Mouse (Mus musculus) limb, embryonic 11.5 days (tissue): ENCODE data around the gene 4930426L09Rik. TPM values are rescaled to one million over a fixed set of nuclear protein-coding genes. Genes with fewer than 3 reads are reported as not detected.

Source experiments
- ATAC-seq: fragments of 200-750 bp; cut with Nextera tagmentation; 2 replicates; pipeline ENCODE4 v1.8.0; 2017; ENCODE audit warnings: low read depth; ENCODE audit not compliant: insufficient number of reproducible peaks, low FRiP score, low TSS enrichment
- DNase-seq: peaks from one replicate; pipeline ENCODE4 v3.0.0-alpha.2; 2015; ENCODE audit warnings: low spot score
- H3K27ac ChIP-seq: fragments of 300-500 bp; sonication (generic); replicated peaks from 2 replicates; pipeline ENCODE4 v1.5.1; 2014; ENCODE audit warnings: low read depth, mild to moderate bottlenecking, low read length
- H3K27me3 ChIP-seq: fragments of 300-500 bp; sonication (generic); 2 replicates; pipeline ENCODE4 v1.6.1; 2014; ENCODE audit warnings: mild to moderate bottlenecking, low read length, mixed read lengths; ENCODE audit not compliant: control insufficient read depth, insufficient read depth
- H3K36me3 ChIP-seq: fragments of 300-500 bp; sonication (generic); 2 replicates; pipeline ENCODE4 v1.6.1; 2014; ENCODE audit warnings: mild to moderate bottlenecking, low read length, moderate library complexity, mixed read lengths; ENCODE audit not compliant: control insufficient read depth, insufficient read depth
- H3K4me1 ChIP-seq: fragments of 300-500 bp; sonication (generic); 2 replicates; pipeline ENCODE4 v1.6.1; 2014; ENCODE audit warnings: low read length, mixed read lengths; ENCODE audit not compliant: control insufficient read depth, insufficient read depth
- H3K4me2 ChIP-seq: fragments of 300-500 bp; sonication (generic); 2 replicates; pipeline ENCODE4 v1.6.1; 2014; ENCODE audit warnings: low read depth, mild to moderate bottlenecking, moderate library complexity; ENCODE audit not compliant: severe bottlenecking
- H3K4me3 ChIP-seq: fragments of 300-500 bp; sonication (generic); 2 replicates; pipeline ENCODE4 v1.5.1; 2014; ENCODE audit warnings: low read depth, low read length
- H3K9ac ChIP-seq: fragments of 300-500 bp; sonication (generic); 2 replicates; pipeline ENCODE4 v1.6.1; 2014; ENCODE audit warnings: mild to moderate bottlenecking, low read length
- H3K9me3 ChIP-seq: fragments of 300-500 bp; sonication (generic); 2 replicates; pipeline ENCODE4 v1.6.1; 2016; ENCODE audit warnings: low read length; ENCODE audit not compliant: control insufficient read depth
- WGBS: fragments of 180-500 bp; shearing (Covaris S2); extraction: QIAGEN DNeasy Blood & Tissue Kit; methylation state at CpG from one replicate; pipeline ENCODE4 v1.1.7; 2014; 5-methylcytosine and 5-hydroxymethylcytosine counted together
- polyA plus RNA-seq: library from polyadenylated mRNA; unstranded; fragments of >200 nt; fragmentation: Nextera tagmentation; extraction: Ambion mirVana; gene quantifications from 2 replicates; pipeline ENCODE4 v1.2.1, GENCODE M21; 2014

4930426L09Rik gene
- polyA plus RNA-seq, 1 experiment from 2014 or later: 0.13 TPM

DNA sequence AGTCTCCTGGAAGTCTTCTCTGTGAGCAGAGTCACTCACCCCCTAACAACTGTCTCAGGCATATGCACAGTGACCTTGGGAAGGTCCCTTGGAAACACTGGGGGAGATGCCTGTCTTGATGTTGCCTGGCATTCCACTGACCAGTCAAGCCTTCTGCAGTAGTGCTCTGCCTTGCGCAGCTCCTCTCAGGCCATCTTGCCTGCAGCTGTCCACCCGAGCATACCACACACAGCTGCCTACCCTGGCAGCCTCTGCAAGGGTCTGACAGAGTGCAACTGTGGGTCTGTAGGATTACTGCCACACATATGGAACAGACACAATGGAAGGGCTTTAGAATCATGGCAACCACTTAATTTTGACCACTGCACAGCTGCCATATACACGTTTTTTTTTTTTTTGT lies 33.0 kb upstream of the 4930426L09Rik start:
- ATAC-seq (no peak), DNase-seq (no peak)
- Histone ChIP-seq H3K9me3 (no peaks in the 10 kb centered on the region), H3K9ac (no peak overlapping the region), H3K27ac (no peak overlapping the region), H3K4me2 (no peak overlapping the region), H3K4me3 (no peak overlapping the region), H3K4me1 (peaks cover 12% of the 10 kb centered on the region; the same call in 1 of the 2 replicates), H3K36me3 (no peaks in the 10 kb centered on the region), H3K27me3 (no peaks in the 10 kb centered on the region)
- 63% methylated on average over 3 of the region's 3 CpGs for WGBS

- DNase-seq (no peak), ATAC-seq (no peak)
- no peaks in the 10 kb centered on the region for H3K36me3 ChIP-seq
- peaks cover 5% of the 10 kb centered on the region; the same call in 1 of the 2 replicates for H3K4me1 ChIP-seq
- no peaks in the 10 kb centered on the region for H3K9me3 ChIP-seq
- 91% methylated on average over 2 of the region's 2 CpGs for WGBS
- H3K27ac ChIP-seq: no peak overlapping the region
- no peaks in the 10 kb centered on the region for H3K27me3 ChIP-seq
- H3K4me2 ChIP-seq: no peak overlapping the region
- no peak overlapping the region for H3K4me3 ChIP-seq
- H3K9ac ChIP-seq: no peak overlapping the region
These were observed 32.2 kb upstream of the 4930426L09Rik start for GRCm38 (mm10) chr2:18965950-18966349.

GRCm38 (mm10) chr2:18966566-18966965 lies 31.6 kb upstream of the 4930426L09Rik start:
- Histone ChIP-seq H3K4me2 (no peak overlapping the region), H3K27me3 (no peaks in the 10 kb centered on the region), H3K9me3 (no peaks in the 10 kb centered on the region), H3K4me1 (no peaks in the 10 kb centered on the region), H3K9ac (no peak overlapping the region), H3K27ac (no peak overlapping the region), H3K36me3 (no peaks in the 10 kb centered on the region), H3K4me3 (no peak overlapping the region)
- 89% methylated on average over 5 of the region's 5 CpGs for WGBS
- ATAC-seq (no peak), DNase-seq (no peak)

DNA sequence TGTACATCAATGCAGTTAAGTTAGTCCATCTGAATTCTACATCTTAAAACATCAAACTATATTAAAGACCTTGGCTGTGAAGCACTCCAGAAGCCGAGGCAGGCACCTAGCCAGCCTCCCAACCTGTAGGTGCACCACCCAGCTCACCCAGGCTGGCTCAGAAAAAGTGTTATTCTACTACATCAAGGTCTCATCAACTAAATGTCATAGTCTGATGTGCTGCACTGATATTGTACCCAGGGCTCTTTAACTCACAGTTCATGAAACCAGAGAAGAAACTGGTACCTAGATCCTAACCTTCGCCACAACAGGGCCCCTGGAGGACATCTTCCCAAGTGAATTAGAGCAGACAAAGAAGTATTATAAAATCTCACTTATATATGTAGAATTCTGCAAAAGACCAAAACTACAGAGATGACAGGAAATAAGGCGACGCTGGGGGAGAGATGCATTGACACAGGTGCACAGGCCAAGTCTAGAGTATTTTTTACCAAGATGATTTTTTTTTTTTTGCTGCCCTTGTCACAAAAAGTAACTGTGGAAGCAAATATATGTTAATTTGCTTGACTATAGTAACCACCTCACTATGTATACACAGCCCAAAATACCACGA lies 30.6 kb upstream of the 4930426L09Rik start:
- WGBS: 92% methylated on average over 5 of the region's 5 CpGs
- Histone ChIP-seq H3K4me1 (no peaks in the 10 kb centered on the region), H3K27me3 (no peaks in the 10 kb centered on the region), H3K9ac (no peak overlapping the region), H3K4me2 (no peak overlapping the region), H3K27ac (no peak overlapping the region), H3K36me3 (no peaks in the 10 kb centered on the region), H3K9me3 (no peaks in the 10 kb centered on the region), H3K4me3 (no peak overlapping the region)
- no peak for ATAC-seq
- DNase-seq: no peak

- Histone ChIP-seq H3K4me1 (no peaks in the 10 kb centered on the region), H3K27ac (no peak overlapping the region), H3K4me2 (no peak overlapping the region), H3K27me3 (no peaks in the 10 kb centered on the region), H3K36me3 (no peaks in the 10 kb centered on the region), H3K9ac (no peak overlapping the region), H3K4me3 (no peak overlapping the region), H3K9me3 (0 out of 2 replicates have a peak, but pooled peaks cover 3% of the 10 kb centered on the region)
- DNase-seq (no peak), ATAC-seq (no peak)
- 86% methylated on average over 5 of the region's 5 CpGs for WGBS
These were observed 29.0 kb upstream of the 4930426L09Rik start for GRCm38 (mm10) chr2:18969066-18969681.

- ATAC-seq (no peak), DNase-seq (no peak)
- Histone ChIP-seq H3K9ac (no peak overlapping the region), H3K4me2 (no peak overlapping the region), H3K9me3 (0 out of 2 replicates have a peak, but pooled peaks cover 3% of the 10 kb centered on the region), H3K36me3 (no peaks in the 10 kb centered on the region), H3K4me3 (no peak overlapping the region), H3K27ac (no peak overlapping the region), H3K27me3 (no peaks in the 10 kb centered on the region), H3K4me1 (no peaks in the 10 kb centered on the region)
- 87% methylated on average over 2 of the region's 2 CpGs for WGBS
These were observed 27.7 kb upstream of the 4930426L09Rik start for GRCm38 (mm10) chr2:18970461-18970860.

DNA sequence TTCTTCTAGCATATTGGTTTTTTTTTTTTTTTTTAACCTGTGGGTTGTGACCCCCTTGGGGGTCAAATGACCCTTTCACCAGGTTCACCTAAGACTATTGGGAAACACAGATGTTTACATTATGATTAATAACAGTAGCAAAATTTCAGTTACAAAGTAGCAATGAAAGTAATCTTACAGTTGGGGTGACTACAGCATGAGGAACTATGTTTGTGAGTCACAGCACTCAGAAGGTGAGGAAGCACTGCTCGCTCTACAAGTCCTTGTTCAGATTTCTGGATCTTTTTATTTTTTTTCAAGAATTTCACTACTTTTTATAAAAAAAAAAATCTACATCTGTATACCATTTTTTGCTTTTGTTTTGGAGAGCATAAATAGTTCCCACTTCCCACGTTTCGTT lies 26.6 kb upstream of the 4930426L09Rik start:
- Histone ChIP-seq H3K4me1 (no peaks in the 10 kb centered on the region), H3K27ac (no peak overlapping the region), H3K27me3 (no peaks in the 10 kb centered on the region), H3K36me3 (no peaks in the 10 kb centered on the region), H3K4me3 (no peak overlapping the region), H3K9ac (no peak overlapping the region), H3K9me3 (0 out of 2 replicates have a peak, but pooled peaks cover 3% of the 10 kb centered on the region), H3K4me2 (no peak overlapping the region)
- WGBS: 73% methylated on average over 3 of the region's 3 CpGs
- no peak for DNase-seq
- ATAC-seq: no peak

- ATAC-seq: no peak
- WGBS: 62% methylated on average over 4 of the region's 4 CpGs
These were observed 23.1 kb upstream of the 4930426L09Rik start for GRCm38 (mm10) chr2:18974882-18975645.

More at GRCm38 (mm10) chr2:18974882-18975645, 23.1 kb upstream of the 4930426L09Rik start:
- no peak overlapping the region for H3K9ac ChIP-seq
- DNase-seq: no peak
- H3K9me3 ChIP-seq: 0 out of 2 replicates have a peak, but pooled peaks cover 3% of the 10 kb centered on the region
- H3K27me3 ChIP-seq: no peaks in the 10 kb centered on the region
- no peak overlapping the region for H3K4me3 ChIP-seq
- H3K27ac ChIP-seq: no peak overlapping the region
- no peaks in the 10 kb centered on the region for H3K4me1 ChIP-seq
- no peak overlapping the region for H3K4me2 ChIP-seq
- no peaks in the 10 kb centered on the region for H3K36me3 ChIP-seq
